Mouse (Mus musculus): ENCODE measurements around the gene Birc5. TPM values are rescaled to one million over a fixed set of nuclear protein-coding genes. Genes with fewer than 3 reads are reported as not detected.

Birc5 gene
- total RNA-seq, 2 experiments from 2014 or later, result 0.65 to 0.87 TPM

DNA sequence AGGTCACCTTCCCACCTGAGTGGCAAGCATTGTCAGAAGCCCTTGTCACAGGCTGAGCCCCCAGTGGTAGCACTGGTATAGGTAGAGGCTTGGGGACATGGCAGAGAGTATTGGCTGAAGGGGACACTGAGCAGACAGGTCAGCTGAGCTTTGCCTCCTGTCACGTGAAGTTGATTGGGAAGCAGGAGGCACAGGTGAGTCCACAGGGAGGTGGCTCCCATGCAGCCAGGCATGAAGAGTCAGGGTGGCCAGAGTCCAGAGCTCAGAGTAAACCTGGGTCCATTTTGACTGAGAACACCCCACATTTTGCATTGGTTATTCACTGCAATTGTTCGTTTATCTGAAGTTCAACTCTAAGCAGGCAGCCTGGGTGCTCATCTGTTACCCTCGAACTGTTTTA lies 3.8 kb downstream of the Birc5 start:
- DNase-seq (ENCODE audit: low spot score in 2 of 2), result no peak

DNA sequence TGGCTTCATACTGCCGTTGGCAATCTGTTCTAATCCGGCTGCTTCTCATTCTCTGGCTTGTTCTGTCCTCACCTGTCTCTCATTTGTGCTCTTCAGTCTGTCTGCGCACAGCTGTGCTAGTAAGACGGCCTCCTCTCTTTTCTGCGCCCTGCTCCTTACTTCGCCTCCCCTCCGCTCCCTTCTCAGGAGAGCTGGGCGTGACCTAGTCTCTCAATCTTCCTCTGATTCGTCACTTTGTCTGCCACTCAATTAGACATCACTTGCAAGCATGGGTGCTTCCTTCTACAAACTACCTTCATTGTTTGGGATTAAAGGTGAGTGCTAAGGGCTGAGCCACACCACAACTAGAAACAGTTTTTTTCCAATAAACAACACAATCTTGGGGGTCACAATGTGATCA lies 5.2 kb downstream of the Birc5 start:
- no peak for DNase-seq (ENCODE audit: low spot score in 2 of 2)

DNA sequence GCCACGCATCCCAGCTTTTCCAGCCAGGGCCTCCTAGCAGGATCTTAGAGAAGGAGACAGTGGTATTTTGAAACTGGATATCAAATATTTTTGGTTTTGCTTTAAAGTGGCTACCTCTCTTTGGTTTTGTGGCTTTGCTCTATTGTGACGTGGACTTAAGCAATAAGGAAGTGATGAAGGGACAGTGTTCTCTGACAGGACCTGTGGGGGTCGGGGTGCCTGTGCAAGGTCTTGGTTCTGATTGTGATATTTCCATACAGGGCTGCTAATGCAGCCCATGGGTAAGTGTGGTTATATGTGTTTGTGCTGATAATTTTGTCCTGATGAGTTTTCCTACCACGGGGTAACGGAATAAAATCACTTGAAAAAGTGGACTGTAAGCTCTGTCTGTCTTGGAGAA lies 6.3 kb downstream of the Birc5 start:
- DNase-seq (ENCODE audit: low spot score in 2 of 2), result no peak

DNA sequence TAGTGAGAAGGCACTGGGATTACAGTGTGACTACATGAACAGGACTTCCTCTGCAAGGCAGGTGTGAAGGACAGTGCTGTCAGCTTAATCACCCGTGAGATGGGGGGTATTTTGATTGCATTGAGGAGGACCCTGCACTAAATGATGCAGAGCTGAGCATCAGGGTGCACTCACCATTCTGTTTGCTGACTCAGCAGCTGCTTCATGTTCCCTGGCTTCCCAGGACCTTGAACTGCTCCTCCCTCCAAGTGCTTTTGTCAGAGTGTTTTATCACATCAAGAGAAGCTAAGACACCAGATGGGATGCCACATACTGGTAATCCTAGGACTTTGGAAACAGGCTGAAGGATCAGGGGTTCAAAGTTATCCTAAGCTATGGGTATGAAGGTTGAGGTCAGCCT lies 6.9 kb downstream of the Birc5 start:
- no peak for DNase-seq (ENCODE audit: low spot score in 2 of 2)

DNA sequence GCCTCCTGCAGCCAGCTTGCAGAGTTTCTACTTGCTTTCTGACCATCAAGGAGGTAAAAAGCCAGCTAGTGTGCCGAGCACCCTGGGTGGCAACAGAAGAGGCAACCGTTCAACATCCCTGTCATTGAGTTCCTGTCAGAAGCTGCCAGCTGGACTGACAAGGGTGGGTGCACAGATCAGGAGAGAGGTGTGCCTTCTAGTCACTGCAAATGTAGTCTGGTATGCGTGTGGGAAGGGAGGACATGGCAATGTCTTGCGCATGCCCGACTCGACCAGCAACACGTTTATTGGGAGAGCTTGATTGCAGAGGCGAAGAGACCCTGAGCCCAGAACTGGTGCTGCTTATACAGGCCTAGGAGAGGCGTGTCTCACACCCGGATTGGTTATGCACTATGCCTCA lies 8.4 kb downstream of the Birc5 start:
- DNase-seq (ENCODE audit: low spot score in 2 of 2), result no peak

DNA sequence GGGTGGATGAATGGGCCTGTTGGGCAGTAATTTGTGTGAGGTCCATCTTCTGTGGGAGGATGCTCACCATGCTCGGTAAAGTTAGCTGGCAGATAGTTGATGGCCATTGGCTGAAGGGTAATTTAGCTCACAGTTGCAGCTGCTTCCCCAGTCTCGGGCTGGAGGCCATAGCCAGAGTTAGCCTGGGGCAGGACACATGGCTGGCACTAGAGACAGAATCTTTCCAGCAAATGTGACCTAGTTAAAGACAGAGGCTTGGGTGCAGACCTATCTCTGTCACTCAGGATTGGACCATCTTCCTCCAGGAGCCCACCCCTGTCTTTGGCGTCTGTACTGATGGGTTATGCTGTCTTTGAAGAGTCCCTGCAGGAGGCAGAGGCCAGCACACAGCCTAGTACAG lies 9.3 kb downstream of the Birc5 start:
- no peak for DNase-seq (ENCODE audit: low spot score in 2 of 2)

DNA sequence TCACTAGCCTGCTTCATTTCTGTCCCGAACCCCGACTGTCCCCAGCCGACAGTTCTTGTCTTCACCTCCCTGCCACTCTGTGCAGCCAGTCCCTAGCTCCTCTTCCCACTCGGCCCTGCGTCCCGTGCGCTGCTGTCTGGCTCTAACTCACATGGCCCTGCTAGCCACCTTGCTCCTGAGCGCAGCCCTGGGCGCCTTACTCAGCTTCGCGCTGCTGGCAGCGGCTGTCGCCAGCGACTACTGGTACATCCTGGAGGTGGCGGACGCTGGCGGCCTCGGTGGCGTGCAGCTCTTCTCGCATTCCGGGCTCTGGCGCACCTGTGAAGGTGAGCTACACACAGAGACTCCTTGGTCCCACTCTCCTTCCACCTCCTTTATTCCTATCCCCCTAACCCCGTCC lies 11.6 kb downstream of the Birc5 start, which contains the start of gene Tmem235:
TSS of gene Tmem235 (plus strand) at position 152 of the 400 bp plus-strand sequence.
- peak in 1 of 2 experiments; percentile 20 for DNase-seq (ENCODE audit: low spot score in 2 of 2)

DNA sequence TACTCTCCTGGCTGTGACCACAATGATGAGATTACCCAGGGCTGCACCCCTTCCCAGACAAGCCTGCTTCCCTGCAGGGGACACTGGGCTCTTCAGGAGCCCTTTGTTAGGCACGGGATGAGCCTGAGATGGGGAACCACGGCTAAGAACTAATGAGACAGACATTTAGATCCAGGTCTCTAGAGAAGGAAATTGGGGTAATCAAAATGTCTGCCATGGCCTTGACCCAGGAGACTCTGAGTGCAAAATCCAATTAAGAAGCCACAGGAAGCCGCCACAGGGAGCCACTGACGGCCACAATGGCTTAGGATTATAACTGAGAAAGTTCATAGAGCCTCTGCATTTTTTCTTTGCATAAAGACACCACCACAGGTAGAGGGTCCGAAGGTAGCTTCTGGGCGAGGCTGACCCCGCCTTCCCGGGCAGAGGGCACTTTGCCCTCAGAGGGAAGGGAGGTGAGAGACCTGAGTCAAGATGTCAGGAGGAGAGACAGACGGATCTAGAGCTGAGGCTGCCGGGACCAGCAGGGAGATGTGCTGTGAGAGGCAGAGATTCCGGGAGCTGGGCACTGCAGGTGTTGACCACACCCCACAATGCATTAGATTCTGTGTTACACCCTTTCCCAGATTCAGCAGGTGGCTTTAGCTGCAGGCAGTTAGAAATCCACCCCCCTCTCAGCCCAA lies 14.3 kb downstream of the Birc5 start:
- no peak for DNase-seq (ENCODE audit: low spot score in 2 of 2)

DNA sequence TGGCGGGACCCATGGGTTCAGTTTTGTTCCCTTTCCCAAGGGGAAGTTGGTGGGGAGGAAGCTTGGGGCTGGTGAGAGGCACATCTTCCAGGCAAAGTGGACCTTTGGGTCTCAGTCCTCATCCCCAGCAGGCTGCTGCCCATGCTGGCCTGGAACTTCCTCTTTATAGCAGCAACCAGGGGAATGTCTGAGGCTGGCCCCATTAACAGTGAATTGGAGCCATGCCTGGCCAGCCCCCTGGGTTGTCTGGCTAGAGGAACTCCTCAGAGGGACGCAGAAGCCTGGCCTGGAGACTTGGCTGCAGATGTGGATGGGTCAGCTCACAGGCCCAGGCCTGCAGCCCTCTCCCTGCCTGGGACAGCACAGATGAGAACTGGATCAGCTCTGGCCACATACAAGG lies 15.8 kb downstream of the Birc5 start:
- no peak for DNase-seq (ENCODE audit: low spot score in 2 of 2)

DNA sequence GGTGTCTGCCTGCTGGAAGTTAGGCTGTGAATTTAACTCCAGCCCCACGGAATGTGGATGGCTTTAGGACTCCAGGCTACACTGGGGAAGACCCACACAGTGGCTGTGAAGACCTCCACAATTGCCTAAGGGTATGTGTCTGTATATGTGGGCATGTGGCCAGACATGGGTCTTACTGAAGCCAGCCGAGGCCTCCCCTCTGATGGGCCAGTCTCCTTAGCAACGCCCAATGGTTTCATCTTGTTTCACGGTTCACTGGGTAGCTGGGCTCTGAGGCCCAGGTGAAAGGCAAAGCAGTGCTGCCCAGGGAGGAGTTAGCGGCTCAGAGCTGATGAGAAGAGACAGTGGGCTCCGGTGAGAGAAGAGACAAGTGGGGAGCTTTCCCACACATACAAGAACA lies 16.9 kb downstream of the Birc5 start:
- DNase-seq (ENCODE audit: low spot score in 2 of 2), result no peak

DNA sequence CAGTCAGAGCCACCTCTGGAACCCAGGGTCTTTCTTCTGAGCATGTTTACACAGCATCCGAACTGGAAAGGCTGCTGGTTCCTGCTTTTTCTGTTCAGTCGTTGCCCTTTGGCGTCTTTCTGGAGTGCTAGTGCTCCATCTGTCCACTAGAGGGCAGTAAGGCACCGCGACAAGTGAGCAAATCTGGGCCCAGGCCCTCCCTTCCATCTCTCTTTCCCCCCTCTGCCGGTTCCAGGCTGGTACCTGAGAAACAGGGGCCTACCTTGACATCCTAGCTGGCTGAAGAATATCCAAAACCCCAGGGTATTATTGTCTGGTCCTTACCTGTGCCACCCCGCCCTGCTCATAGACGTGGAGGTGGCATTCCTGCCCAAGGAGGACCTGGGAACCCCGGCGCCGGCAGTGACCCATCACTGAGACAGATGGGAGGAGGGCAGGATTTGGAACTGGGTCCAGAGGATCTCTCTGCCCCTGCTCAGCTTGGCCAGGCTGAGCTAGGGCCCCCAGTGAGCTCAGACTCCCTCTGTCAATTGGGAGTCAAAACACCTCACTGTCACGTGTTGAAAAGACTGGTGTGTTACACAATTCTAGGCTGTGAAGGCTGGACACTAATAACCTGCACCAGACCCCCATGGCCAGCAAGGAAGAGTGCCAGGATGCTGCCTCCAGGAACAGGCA lies 21.8 kb downstream of the Birc5 start:
- DNase-seq (ENCODE audit: low spot score in 2 of 2), result peak; percentile 81

DNA sequence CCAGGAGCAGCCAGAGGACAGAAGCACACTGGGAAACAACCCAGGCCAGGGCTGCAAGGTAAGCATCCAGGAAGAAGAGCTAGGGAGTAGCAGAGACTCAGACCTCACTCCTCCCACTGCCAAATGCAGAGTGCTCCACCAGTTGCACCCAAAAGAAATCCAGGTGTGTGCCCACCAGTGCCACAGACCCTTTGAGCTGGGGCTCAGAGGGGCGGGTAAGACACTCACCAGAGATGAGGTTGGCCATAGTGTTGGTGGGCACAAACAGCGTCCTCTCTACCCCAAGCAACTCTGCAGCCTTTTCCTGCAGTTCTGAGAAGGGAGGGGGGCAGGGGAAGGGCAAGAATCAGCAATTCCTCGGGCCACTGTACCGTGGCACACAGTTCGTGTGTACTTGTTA lies 22.3 kb downstream of the Birc5 start:
- no peak for DNase-seq (ENCODE audit: low spot score in 2 of 2)

DNA sequence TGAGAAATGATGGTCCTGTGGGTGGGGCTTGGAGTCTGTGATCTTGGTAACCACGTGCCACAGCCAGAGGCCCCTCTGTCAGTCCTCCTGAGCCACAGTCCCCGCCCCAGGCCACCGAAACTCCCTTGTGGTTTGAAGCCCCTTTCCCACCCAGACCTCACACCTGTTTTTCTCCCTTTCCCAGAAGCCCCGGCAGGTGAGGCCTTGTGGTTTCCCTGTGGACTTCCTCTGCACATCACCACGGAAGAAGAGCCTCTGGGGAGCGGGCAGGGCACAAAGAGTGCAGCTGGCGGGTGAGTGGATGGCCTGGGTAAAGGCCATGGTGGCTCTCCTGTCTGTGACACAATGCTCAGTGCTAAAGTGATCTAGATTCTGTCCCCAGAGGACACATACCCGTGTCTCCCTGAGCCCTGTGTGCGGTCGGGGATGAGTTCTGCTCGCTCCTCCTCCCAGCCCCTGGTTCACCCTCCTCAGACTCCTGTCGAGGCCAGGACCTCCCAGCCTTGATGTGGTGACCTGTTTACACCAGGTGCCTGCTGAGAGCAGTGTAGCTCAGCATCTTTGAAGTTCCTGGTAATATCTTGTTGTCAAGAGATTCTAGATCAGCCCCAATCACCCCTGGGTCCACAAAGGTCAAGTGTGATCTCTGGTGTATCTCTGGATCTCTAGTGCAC lies 23.0 kb downstream of the Birc5 start:
- DNase-seq (ENCODE audit: low spot score in 2 of 2), result no peak

DNA sequence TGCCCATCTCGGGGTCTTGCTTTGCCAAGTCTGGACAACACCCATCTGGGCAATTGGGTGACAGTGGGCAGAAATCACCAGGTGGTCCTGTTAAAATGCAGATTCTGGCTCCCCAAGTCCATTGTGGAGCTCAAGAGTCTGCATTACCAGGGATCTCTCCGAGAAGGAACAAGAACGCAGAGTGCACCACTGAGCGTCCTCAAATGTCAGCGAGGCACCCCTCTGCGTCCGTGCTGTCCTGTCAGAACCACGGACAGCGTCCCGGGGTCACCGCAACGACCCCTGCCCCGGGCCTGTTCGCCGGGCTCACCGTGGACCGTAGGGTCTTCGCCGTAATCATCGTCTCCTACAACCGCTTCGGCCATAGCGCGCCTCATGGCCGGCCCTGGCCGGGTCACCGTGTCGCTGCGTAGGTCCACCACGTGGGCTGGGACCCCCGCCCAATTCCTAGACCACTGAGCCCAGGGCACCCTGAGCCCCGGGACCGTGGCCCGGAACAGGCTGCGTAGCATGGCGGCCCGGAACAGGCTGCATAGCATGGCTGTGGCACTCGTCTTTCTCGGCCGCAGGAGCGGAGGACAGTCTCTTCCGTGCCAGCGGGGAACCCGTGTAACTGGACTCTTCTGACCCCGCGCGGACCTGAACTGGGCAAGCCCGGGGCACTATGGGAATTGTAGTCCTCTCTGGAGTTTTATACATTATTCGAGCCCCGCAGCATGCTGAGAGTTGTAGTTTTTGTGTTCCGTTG lies 24.0 kb downstream of the Birc5 start, which contains the start of gene Tha1:
TSS of gene Tha1 (minus strand) at position 621 of the 748 bp plus-strand sequence.
- peak; percentile 80 to 82 for DNase-seq (ENCODE audit: low spot score in 2 of 2)

DNA sequence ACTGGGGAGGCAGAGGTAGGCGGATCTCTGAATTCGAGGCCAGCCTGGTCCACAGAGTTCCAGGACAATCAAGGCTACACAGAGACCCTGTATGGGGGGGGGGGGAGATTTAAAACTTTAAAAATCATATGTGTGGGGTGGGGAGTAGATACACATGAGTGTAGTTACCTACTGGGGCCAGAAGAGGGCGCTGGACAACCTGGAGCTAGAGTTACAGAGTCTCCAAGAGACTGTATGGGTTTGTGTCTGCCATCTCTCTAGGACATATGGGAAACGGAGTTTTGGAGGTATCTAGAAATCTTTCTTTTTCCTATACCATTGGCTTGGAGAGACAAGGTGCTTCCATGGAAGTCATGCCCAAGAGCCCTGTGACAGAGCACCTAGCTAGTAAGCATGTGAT lies 25.4 kb downstream of the Birc5 start:
- DNase-seq (ENCODE audit: low spot score in 2 of 2), result no peak

DNA sequence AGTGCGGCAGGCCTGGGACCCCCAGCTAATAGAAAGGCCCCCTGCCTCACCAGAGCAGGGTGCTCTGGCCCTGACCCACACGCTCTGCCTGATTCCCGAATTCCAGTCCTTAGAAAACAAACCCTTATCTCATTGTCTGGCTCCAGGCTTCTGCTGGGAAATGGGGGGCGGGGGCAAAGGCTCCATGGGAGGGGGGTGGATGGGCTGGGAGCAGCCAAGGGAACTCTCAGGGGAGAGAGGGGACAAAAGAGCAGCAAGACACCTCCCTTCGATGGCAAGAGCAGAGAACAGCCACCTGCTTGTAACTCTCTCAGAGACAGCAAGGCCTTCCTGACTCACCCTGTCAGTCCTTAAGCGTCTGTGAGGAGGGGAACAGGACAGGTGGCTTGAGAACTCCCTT lies 26.6 kb downstream of the Birc5 start:
- DNase-seq (ENCODE audit: low spot score in 2 of 2), result no peak

DNA sequence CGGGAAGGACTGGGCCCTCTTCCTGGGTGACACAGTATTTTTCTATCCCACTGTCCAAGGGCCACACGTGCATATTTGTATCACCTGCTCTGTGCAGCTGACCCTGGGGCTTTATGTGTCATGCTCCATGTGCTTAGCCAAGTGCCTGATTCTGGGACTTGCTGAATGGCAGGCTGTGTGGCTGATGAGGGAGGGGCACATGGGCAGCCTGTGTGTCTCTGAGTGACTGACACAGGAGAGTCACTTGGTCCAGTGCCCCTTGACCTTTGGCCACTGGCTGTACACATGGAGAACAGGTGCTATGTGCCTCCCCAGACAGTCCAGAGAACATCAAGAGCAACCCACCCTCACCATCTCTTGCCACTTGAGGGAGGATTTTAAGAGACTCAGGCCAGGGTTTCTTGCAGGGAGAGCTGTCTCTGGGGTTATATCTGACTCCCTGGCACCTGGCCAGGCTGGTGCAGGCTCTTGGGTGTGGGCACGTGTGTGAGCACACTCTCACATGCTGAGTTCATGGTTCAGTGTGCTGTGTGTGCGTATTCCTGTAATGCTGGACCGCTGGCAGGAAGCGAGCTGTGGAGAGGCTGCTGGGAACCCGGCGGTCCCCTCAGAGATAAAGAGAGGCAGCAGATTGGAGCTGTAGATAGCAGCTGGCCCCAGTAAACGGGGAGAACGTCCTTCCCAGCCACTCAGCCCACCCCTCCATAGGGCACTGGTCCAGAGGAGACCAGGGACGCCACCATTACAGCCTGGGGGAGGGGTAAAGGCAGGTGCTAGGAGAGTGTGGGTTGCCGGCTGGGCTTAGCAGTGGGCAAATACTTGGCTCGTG lies 29.1 kb downstream of the Birc5 start:
- DNase-seq (ENCODE audit: low spot score in 2 of 2), result peak in 1 of 2 experiments; percentile 26

DNA sequence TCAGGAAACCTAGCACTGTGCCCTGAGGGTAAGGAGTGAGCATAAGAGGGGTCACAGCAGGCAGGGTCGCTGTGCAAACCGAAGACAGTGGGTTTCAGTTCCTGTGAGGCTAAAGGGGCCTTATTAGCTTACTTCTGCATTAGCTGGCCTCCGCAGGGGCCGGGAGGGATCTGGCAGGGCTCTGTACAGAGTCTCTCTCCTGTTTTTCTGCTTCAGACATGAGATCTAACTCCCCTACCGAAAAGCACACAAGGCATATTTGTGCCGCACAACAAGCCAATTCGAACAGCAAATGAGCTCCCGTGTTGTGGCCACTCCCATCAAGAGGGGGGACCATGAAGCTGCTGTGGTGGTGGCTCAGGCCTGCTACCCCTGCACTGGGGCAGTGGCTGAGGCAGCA lies 29.8 kb downstream of the Birc5 start:
- no peak for DNase-seq (ENCODE audit: low spot score in 2 of 2)

DNA sequence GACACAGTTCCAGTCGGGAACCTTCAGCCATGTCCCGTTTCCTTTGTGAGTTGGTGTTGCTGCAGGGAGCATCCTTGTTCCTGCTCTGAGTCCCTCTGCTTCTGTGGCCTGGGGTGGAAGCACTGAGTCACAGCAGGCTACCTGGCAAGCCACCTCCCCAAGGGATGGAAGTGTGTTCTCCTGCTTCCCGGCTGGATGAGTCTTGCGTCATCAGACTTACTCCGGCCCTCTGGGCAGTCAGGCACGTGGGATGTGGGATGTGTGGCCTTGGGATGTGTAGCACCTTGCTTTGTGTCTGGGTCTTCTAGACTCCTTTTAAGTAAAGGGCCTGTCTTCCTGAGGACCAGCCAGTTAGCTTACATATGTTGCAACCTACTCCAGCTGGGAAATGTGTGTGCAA lies 30.6 kb downstream of the Birc5 start:
- no peak for DNase-seq (ENCODE audit: low spot score in 2 of 2)

DNA sequence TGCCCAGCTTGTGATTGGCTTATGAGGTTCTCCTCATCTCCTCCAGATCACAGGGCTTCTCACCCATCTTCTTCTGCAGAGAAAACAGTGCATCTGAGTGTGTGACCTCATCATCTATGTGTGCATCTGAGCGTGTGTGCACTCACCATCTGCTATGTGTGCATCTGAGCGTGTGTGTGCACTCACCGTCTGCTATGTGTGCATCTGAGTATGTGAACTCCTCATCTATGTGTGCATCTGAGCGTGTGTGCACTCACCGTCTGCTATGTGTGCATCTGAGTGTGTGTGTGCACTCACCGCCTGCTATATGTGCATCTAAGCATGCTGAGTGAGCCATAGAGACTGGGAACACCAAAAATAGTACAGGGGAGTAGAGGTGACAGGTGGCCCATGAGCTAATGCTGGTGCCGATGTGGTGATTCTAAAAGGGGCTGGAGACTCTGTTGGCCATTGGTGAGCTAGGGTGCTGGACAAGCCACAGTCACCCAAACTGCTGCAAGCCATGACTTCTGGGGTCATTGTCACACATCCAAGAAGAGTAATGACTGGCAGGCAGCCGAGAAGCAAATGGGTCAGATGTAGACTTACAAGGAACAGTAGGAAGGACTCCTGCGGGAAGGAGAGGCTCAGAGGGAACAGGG lies 31.4 kb downstream of the Birc5 start:
- DNase-seq (ENCODE audit: low spot score in 2 of 2), result no peak

Data from left cerebral cortex, adult 18-20 months (tissue).